Mouse (Mus musculus) kidney, postnatal 0 days (tissue): ENCODE data around the gene Thoc2. TPM values are rescaled to one million over a fixed set of nuclear protein-coding genes. Genes with fewer than 3 reads are reported as not detected.

ENCODE experiments used
- ATAC-seq: fragments of 200-750 bp; cut with Nextera tagmentation; replicated peaks from 2 replicates; pipeline ENCODE4 v1.8.0; 2017; ENCODE audit warnings: low read depth, moderate number of reproducible peaks, moderate TSS enrichment, moderate library complexity; ENCODE audit not compliant: low FRiP score
- DNase-seq: peaks from one replicate; pipeline ENCODE4 v3.0.0-alpha.2; 2016; ENCODE audit warnings: low spot score
- H3K27ac ChIP-seq: fragments of 300-500 bp; sonication (generic); 2 replicates; pipeline ENCODE4 v1.5.1; 2014; ENCODE audit warnings: mild to moderate bottlenecking
- H3K27me3 ChIP-seq: fragments of 300-500 bp; sonication (generic); 2 replicates; pipeline ENCODE4 v1.6.1; 2014; ENCODE audit warnings: low read length, mixed read lengths; ENCODE audit not compliant: insufficient read depth
- H3K36me3 ChIP-seq: fragments of 300-500 bp; sonication (generic); 2 replicates; pipeline ENCODE4 v1.6.1; 2014; ENCODE audit warnings: low read length, mixed read lengths; ENCODE audit not compliant: insufficient read depth
- H3K4me1 ChIP-seq: fragments of 300-500 bp; sonication (generic); replicated peaks from 2 replicates; pipeline ENCODE4 v1.6.1; 2014; ENCODE audit warnings: antibody characterized with exemption, low read length, mixed read lengths; ENCODE audit not compliant: insufficient read depth
- H3K4me2 ChIP-seq: fragments of 300-500 bp; sonication (generic); 2 replicates; pipeline ENCODE4 v1.6.1; 2014; ENCODE audit warnings: mild to moderate bottlenecking, low read length, moderate library complexity, mixed read lengths
- H3K4me3 ChIP-seq: fragments of 300-500 bp; sonication (generic); replicated peaks from 2 replicates; pipeline ENCODE4 v1.5.1; 2014; ENCODE audit warnings: low read depth, low read length
- H3K9ac ChIP-seq: fragments of 300-500 bp; sonication (generic); 2 replicates; pipeline ENCODE4 v1.6.1; 2014; ENCODE audit warnings: low read depth, low read length
- H3K9me3 ChIP-seq: fragments of 300-500 bp; sonication (generic); replicated peaks from 2 replicates; pipeline ENCODE4 v1.6.1; 2016; ENCODE audit warnings: low read length, inconsistent platforms, mixed read lengths
- CTCF ChIP-seq: IDR thresholded peaks from 2 replicates; pipeline ENCODE4 v1.5.1; 2016; ENCODE audit warnings: antibody characterized with exemption, low read depth, mild to moderate bottlenecking, moderate library complexity
- WGBS: fragments of 180-500 bp; shearing (Covaris S2); extraction: QIAGEN DNeasy Blood & Tissue Kit; methylation state at CpG from one replicate; pipeline ENCODE4 v1.1.7; 2014; 5-methylcytosine and 5-hydroxymethylcytosine counted together
- polyA plus RNA-seq: library from polyadenylated mRNA; unstranded; fragments of >200 nt; fragmentation: Nextera tagmentation; extraction: Ambion mirVana; gene quantifications from 2 replicates; pipeline ENCODE4 v1.2.1, GENCODE M21; 2015

The Thoc2 gene
- polyA plus RNA-seq, 1 experiment from 2014 or later: 70.8 TPM

DNA sequence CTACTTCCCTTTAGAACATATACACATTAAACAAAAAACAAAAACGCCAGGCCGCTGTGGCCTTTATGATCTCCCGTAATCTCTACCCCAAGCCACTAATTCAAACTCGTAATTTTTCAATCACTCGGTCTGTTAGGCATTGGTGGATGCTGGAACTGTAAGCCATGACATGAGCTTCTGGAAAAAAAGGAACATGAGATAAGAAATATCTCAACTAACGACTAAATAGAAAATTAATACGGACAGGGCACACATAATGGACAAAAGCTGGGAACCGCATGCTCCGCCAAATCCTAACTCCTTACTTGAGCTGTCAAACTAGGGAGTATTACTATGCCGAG lies 8.4 kb downstream of the Thoc2 start:
- no peaks in the 10 kb centered on the region for H3K36me3 ChIP-seq
- H3K9me3 ChIP-seq: no peaks in the 10 kb centered on the region
- no peak overlapping the region for H3K9ac ChIP-seq
- H3K4me1 ChIP-seq: no peaks in the 10 kb centered on the region
- no peaks in the 10 kb centered on the region for H3K27me3 ChIP-seq
- 48% methylated on average over 10 of the region's 10 CpGs for WGBS
- ATAC-seq (no peak), DNase-seq (no peak)
- H3K4me3 ChIP-seq: peak overlapping the region; percentile 66
- peak overlapping the region; percentile 32; the same call in 1 of the 2 replicates for H3K4me2 ChIP-seq
- peak overlapping the region; percentile 92 for H3K27ac ChIP-seq
- no peak for TF ChIP-seq CTCF

DNA sequence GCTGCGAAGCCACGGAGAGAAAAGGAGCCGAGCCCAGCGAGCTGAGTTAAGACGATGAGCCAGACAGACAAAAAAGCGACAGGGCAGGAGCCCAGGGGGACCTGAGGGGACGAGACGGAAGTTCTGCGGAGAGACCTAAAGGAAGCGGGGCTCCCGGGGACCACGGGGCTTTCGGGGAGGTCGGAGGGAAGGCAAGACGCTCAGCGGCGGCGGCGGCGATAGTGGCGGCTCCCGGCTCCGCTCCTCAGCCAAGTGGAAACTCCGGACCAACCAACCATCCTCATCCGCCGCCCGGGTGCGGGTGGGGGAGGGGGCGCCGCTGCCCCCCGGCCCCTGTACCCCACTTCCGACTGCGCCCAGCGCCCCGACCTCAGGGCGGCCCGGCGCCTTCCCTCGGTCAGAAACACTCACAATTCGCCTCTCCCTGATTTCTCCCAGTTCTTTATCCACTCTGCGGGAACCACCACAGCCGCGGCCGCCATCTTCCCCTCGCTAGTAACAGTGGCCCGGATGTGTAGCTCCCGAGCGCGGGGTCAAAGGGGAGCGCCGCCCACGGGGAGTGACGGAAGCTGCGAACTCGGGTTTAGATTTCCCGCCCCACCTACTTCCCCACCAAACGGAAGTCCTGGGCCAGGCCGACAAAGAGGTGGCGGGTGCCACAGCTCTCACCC lies 8.9 kb downstream of the Thoc2 start:
- H3K4me3 ChIP-seq: peak overlapping the region; percentile 66
- no peaks in the 10 kb centered on the region for H3K27me3 ChIP-seq
- no peaks in the 10 kb centered on the region for H3K36me3 ChIP-seq
- H3K9me3 ChIP-seq: no peaks in the 10 kb centered on the region
- peak; percentile 91 for DNase-seq
- 24% methylated on average over 53 of the region's 59 CpGs for WGBS
- peak overlapping the region; percentile 92 for H3K27ac ChIP-seq
- peak overlapping the region; percentile 73 for H3K9ac ChIP-seq
- TF ChIP-seq CTCF: no peak
- ATAC-seq: peak; percentile 95
- H3K4me1 ChIP-seq: no peaks in the 10 kb centered on the region
- peak overlapping the region; percentile 58 for H3K4me2 ChIP-seq

- no peak for TF ChIP-seq CTCF
- H3K36me3 ChIP-seq: no peaks in the 10 kb centered on the region
- peak overlapping the region; percentile 92 for H3K27ac ChIP-seq
Observed at GRCm38 (mm10) chrX:41910981-41911380, 9.5 kb downstream of the Thoc2 start.

GRCm38 (mm10) chrX:41910471-41910870 lies 10.0 kb downstream of the Thoc2 start:
- ATAC-seq (no peak), DNase-seq (peak; percentile 65)
- no peak for TF ChIP-seq CTCF
- H3K9me3 ChIP-seq: no peaks in the 10 kb centered on the region
- peak overlapping the region; percentile 58 for H3K4me2 ChIP-seq
- 25% methylated on average over 9 of the region's 9 CpGs for whole genome bisulfite sequencing
- H3K4me1 ChIP-seq: no peaks in the 10 kb centered on the region
- no peaks in the 10 kb centered on the region for H3K36me3 ChIP-seq
- peak overlapping the region; percentile 73 for H3K9ac ChIP-seq
- no peaks in the 10 kb centered on the region for H3K27me3 ChIP-seq
- peak overlapping the region; percentile 66 for H3K4me3 ChIP-seq
- H3K27ac ChIP-seq: peak overlapping the region; percentile 92

More at GRCm38 (mm10) chrX:41910981-41911380, 9.5 kb downstream of the Thoc2 start:
- H3K27me3 ChIP-seq: no peaks in the 10 kb centered on the region
- peak overlapping the region; percentile 73 for H3K9ac ChIP-seq
- H3K9me3 ChIP-seq: no peaks in the 10 kb centered on the region
- 20% methylated on average over 24 of the region's 24 CpGs for WGBS
- peak; percentile 34; the same call in 1 of the 2 replicates for ATAC-seq
- peak overlapping the region; percentile 66 for H3K4me3 ChIP-seq
- no peaks in the 10 kb centered on the region for H3K4me1 ChIP-seq
- H3K4me2 ChIP-seq: peak overlapping the region; percentile 58
- peak; percentile 23 for DNase-seq

GRCm38 (mm10) chrX:41884759-41885505 lies 35.5 kb downstream of the Thoc2 start:
- TF ChIP-seq CTCF: no peak
- no peak for ATAC-seq
- Histone ChIP-seq H3K27ac (no peak overlapping the region), H3K4me1 (no peaks in the 10 kb centered on the region), H3K27me3 (no peaks in the 10 kb centered on the region), H3K9me3 (no peaks in the 10 kb centered on the region), H3K36me3 (no peaks in the 10 kb centered on the region), H3K9ac (no peak overlapping the region), H3K4me2 (no peak overlapping the region), H3K4me3 (no peak overlapping the region)
- 55% methylated on average over 4 of the region's 4 CpGs for WGBS
- DNase-seq: peak; percentile 15

DNA sequence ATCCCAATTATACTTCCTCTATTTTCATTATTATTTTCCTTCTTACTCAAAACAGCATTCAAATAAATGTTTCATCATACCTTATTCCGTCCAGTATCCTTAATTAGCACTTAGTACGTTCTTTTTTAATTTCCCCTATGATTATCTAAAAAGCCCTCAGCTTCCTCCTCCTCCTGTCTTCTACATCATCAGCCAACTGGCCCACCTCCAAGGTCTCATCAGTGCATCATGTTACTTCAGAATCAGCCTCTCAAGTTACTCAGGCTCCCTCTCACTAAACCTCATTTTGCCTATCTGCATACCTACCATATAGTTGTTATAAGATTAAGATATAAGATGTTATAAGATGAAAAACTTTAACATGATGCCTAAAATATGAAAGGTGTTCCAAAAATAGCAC lies 43.9 kb downstream of the Thoc2 start:
- ATAC-seq (no peak), DNase-seq (no peak)
- no peaks in the 10 kb centered on the region for H3K27me3 ChIP-seq
- no peak overlapping the region for H3K27ac ChIP-seq
- TF ChIP-seq CTCF: no peak
- H3K36me3 ChIP-seq: no peaks in the 10 kb centered on the region
- H3K4me3 ChIP-seq: no peak overlapping the region
- H3K4me1 ChIP-seq: no peaks in the 10 kb centered on the region
- no peak overlapping the region for H3K9ac ChIP-seq
- no peaks in the 10 kb centered on the region for H3K9me3 ChIP-seq
- H3K4me2 ChIP-seq: no peak overlapping the region
- WGBS: 85% methylated on average over 2 of the region's 2 CpGs
